Mouse (Mus musculus) cerebellum, postnatal 36 days (tissue): Measurements from ENCODE around the gene Ly6g6e.

Source experiments
- DNase-seq, 2 experiments: peaks; one replicate each; pipeline ENCODE4 v3.0.0; 2021 to 2022; ENCODE audit warnings: mixed read lengths in 2 of 2

Ly6g6e gene

DNA sequence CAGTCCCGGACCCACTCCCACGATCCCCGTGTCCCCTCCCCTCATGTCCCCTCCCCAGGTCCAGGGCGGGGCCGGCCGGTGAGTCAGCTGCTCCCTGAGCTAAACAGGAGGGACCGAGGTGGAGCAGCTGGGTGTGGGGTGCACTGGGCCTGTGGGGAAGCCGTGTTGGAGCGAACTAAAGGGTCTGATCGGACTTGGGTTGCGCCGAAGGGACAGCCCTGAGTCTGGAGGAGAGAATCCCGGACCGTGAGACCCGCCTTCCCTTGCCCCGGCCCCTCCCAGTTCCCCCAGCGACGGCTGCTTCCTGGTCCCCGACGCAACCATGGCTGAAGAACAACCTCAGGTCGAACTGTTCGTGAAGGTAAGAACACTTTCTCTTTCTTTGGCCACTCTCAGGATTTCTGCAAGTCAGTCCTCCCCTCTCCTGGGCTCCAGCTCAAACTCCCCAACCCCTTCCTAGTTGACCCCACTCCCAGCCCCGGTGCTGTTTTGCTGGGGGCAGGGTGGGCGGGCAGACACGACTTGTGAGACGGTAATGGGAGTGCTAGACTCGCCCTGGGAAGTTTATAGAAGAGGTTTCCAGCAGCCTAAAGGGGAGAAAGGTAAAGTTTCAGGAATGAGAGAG lies 26.5 kb upstream of the Ly6g6e start:
- DNase-seq = peak in 1 of 2 experiments; percentile 46

DNA sequence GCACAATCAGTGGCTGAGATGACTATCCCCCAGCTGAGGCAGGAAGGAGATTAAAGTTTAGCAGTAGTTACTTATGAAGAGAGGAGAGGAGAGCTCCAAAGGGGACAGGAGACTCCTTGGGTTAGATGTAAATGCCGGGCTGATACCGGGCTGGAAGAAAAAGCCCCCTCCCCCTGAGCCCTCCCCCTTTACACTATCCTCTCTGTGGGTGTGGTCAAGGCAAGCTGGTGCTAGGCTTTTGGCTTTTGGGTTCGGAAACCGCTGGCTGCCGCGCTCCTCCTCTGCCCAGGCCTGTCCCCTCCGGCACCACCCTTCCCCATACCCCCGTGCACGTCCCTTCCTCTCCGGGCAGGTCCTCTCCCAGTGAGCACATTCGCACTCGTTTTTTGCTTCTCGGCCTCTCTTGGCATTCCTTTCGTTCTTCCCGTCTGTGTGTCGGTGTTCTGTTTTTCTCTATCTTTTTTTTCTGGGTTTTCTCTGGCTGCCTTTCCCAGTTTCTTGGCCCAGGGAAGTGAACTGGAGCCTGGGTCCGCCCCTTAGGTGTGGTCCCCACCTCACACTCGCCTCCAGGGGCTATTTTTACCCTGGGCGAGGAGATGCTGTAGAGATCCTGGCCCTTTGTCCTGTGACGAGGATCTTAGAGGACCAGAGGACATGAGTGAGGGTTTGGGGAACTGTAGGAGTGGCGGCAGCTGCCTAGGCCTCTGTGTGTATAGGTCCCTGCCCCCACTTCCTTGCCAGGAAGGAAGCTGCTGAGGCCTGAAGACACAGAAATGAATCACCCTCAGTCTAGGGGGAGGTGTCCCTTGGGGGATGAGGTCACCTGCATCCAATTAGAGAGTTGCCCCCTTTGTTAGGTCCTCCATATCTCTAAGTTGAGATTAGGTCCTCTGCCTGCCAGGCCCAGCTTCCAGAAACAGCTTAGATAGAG lies 25.3 kb upstream of the Ly6g6e start:
- DNase-seq = peak; percentile 50 to 51

DNA sequence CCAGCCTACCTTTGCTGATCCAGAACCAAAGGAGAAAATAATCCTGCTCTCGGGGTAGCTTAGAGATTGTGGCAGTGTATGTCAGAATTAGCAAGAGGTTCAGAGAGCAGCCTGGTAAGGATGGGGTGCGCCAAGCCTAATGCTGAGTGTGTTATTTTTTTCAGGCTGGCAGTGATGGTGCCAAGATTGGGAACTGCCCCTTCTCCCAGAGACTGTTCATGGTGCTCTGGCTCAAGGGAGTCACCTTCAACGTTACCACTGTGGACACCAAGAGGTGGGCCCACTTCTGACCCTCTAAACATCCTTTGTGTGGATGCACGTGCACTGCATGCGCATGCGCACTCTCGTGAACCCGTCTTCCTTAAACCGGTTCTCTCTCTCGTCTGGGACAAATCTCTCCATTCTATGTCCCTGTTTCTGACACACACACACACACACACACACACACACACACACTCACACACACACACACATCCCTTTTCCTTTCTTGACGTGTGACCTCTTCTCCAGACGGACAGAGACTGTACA lies 24.4 kb upstream of the Ly6g6e start:
- DNase-seq = peak in 1 of 2 experiments; percentile 14

DNA sequence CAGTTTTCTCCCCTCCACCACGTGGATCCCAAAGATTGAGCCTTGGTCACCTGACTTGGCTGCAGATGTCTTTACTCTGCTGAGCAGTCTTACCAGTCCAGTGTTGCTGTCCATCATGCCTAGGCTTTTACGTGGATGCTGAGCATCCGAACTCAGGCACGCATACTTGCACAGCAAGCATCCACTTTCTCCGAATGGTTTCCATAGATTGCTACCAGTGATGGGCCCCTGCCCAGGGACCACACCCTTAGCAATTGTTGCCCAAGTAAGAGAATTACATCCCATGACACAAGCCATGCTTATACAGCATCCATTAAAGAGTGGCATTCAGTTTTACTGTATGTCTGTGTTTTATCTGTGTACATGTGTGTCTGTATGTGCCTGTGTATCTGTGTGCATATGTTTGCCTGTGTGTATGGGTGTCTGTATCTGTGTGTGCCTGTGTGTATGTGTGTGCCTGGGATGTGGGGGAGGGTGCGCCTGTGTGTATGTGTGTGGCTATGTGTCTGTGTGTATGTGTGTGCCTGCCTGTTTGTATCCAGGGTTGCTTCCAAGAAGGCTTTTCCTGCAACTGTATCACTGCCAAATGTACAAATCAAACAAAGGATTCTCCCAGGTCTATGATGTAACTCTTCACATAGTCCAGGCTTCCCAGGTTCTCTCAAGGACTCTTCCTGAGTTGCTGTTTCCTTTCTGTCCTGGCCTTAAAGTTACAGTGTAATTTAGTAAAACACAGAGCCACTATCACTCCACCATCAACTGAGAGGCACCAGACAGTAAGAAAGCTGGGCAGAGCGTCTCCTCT lies 20.8 kb upstream of the Ly6g6e start:
- no peak for DNase-seq

DNA sequence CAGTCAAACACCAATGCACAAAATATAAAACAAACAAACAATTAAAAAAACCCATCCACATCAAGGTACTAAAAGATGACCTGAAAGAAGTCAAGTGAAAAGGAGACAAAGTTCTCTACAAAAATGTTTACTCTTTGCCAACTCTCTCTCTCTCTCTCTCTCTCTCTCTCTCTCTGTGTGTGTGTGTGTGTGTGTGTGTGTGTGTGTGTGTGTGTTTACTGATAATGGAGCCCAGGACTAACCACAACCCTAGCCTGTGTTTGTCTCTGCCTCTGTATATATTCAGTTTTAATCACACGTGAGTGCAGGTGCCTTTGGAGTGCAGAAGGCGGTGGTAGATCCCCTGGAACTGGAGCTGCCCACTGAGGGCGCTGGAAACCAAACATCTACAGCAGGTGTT lies 19.6 kb upstream of the Ly6g6e start:
- no peak for DNase-seq

DNA sequence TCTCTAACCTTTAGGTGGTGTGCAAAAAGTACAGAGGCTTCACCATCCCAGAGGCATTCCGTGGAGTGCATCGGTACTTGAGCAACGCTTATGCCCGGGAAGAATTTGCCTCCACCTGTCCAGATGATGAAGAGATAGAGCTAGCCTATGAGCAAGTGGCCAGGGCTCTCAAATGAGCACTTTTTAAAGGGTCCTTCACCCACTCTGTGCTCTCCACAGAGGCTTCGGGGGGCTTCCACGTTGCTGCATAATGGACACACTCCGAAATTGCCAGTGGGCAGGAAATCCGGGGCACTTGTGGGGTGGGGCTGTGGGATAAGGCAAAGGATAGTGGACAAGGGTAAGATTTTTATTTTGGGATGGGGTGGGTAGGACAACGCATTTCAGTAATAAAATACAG lies 18.4 kb upstream of the Ly6g6e start:
- DNase-seq = no peak

DNA sequence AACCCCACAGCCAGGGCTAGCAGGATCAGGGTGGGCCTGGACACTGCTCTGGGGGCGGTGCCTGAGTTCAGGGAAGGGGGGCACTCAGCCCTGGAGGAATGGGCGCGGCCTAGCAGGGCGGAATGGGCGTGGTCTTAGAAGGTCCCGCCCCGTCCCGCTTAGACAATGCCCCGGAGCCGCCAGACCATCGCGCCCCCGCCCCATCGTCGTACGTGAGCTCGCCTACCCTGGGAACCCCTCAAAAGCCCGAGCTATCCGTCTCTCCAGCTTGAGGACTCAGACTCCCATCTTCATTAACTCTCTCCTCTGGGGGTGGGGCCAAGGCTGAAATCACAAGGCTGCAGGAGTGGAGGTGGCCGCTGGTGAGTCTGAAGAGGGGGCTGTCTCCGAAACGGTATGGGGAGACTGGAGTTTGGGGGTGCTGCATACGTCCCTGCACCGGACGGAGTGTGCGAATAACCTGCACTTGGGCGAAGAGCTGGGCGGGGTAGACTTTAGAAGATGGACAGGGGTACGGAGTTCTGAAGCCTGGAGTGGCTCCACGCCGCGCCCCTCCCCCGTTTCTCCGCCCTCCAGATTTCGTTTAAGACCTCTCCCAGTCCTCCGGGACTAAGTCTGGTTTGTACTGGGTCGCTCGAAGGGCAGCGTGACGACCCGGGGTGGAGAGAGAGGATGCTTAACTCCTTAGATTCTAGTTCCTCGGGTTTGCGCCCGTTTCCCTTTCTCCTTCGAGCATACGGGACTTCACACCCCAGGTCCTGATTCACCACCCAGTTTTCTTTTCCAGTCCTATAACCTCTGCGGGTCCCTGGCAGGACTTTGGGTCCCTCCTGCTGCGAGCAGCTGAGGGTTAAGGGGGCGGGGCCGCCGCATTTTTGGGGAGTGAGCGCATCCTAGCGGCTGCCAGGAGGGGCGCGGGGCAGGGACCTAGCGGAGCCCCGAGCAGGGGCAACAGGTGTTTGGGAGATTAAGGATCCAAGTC lies 17.5 kb upstream of the Ly6g6e start, which contains the start of gene Ddah2:
TSS of gene Ddah2 (plus strand) at position 125 of the 982 bp plus-strand sequence.
- peak; percentile 79 to 84 for DNase-seq

DNA sequence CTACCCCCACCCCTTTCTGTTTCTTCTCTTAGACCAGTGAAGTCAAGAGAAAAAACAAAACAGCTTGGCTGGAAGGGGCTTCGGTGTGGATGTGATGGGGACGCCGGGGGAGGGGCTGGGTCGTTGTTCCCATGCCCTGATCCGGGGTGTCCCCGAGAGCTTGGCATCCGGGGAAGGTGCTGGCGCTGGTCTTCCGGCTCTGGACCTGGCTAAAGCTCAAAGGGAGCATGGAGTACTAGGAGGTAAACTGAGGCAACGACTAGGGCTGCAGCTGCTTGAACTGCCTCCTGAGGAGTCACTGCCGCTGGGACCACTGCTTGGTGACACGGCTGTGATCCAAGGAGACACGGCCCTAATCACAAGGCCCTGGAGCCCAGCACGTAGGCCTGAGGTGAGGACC lies 16.6 kb upstream of the Ly6g6e start:
- no peak for DNase-seq

DNA sequence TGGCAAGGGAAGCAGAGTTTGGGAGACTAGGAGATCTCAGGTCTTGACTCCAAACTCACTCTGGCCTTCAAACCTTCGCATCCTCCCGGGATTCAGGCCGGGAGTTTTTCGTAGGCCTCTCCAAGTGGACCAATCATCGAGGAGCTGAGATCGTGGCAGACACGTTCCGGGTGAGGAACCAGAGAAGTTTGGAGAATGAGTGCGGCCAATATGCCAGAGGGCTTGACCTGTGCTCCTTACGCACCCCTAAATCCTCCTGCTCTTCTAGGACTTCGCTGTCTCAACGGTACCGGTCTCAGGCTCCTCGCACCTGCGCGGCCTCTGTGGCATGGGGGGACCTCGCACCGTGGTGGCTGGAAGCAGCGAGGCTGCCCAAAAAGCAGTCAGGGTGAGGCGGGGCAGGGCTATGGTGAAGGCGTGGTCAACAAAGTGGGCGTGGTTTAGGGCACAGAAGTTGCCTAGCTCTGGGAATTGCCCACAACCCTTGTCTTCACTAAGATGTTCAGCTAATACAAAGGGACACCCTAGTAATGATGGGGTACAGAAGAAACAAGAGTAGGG lies 15.9 kb upstream of the Ly6g6e start:
- DNase-seq = no peak

DNA sequence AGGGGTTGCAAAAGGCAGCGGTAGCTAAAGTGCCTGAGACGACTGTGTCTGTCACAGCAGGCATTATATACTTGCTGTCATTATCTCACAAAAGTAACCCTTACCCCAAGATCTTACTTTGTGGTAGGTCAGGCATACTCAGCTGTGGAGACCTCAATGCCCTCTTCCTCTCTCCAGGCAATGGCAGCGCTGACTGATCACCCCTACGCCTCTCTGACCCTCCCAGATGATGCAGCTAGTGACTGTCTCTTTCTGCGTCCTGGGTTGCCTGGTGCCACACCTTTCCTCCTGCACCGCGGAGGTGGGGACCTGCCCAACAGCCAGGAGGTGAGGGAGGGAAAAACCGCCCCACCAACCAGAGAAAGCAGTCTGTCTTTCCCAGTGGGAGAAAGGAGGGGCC lies 15.4 kb upstream of the Ly6g6e start:
- DNase-seq = no peak

DNA sequence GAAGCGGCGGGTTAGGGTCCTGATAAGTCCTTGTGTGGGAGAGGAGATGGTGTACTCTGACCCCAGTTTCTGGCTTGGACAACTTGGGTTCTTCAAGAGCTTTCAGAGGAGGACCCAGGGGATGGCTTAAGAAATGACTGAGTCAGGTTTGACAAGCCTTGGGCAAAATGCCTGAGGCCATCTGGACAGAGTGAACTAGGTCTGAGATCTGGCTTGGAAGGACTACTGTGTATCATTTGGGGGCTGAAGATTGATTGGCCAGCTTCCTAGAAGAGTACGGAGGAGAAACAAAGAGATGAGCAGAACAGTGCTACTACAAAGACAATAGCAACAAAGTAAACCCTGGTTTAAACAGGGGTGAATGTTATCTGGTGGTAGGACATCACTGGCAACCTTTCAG lies 13.2 kb upstream of the Ly6g6e start:
- no peak for DNase-seq

DNA sequence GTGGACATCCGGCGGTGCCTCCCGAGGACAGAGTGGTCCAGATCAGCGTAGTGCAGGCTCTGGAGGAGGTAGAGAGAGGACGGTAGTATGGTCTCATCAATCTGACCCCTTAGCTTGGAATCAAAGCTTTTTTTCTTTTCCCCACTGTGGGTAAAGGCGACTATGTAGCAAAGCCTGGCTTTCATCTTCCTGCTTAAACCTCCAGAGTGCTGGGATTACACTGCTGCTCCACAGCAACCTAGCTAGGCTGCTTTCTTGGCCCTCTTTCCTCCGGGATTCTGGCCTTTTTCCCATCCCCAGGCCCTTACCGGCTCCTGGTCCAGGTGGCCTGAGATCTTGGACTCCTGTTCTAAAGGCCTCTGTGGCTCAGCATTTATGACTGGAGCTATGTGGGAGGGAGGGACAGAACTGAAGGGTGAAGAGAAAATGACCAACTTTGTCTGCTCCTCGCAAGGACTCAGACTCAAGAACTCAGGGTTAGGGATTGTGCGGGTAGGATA lies 12.3 kb upstream of the Ly6g6e start:
- DNase-seq = peak; percentile 64 to 68

DNA sequence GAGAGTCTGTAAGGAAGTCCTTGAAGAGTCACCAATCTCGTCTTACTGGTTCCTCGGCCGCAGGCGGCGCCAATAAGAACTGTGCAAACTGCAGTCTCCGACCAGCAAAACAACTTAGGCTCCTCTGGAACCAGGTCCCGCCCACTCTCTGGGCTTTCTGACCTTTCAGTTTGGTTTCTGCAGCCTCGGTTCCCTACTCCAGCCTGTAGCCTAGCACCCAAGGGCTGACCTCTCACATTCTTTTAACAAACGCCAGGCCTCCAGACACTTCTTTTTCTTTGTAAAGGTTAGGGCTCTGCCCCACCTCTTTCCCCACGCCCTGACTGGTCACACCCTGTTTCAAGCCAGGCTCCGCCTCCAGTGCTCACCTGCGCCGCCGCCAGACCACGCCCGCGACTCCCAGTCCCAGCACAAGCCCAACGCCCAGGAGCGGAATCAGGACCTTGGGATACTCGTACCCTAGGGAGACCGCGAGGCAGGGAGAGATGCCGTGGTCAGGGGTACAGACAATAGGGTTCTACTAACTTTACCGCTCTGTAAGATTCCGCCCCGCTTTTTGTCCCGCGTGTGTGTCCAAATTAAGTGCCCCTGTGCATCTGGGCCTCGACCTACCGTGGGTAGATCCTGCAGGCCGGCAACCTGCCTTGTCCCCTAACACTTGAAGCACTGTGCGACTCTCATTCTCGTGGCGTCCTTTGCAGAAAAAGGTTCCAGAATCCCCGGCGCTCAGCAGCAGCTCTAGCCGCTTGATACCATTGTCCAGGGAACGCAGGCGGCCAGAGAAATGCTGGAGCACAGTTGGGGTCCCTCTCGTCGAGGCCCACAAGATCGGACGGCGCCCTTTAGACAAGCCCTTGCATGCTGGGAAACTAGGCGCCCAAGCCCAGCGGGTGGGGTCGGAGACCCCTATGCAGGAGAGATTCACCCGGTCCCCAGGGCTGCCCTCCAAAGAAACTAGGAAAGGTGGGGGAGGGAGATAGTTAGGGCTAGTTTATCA lies 11.5 kb upstream of the Ly6g6e start, which contains the start of gene Ly6g6c:
TSS of gene Ly6g6c (plus strand) at position 438 of the 997 bp plus-strand sequence.
- peak; percentile 62 to 71 for DNase-seq

DNA sequence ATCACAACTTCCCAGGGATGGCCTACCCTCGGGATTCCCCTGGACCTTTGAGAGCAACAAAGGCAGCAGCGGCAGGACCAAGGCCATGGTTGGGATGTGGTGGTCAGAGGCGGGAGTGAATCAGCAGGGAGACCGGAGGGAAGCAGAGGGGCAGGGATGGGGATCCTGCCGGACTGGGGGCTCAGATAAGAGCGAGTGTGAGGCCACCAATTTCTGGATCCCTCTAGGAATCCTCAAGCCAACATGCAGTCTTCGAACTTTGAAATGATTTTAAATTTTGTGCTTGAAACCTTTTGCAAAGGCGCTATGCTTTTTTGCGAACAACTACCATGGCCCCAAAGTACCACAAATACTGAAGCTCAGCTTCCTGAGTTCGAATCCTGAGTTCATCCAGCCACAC lies 10.6 kb upstream of the Ly6g6e start, which contains the start of gene Mpig6b:
TSS of gene Mpig6b (minus strand) at position 101 of the 400 bp plus-strand sequence.
- no peak for DNase-seq

DNA sequence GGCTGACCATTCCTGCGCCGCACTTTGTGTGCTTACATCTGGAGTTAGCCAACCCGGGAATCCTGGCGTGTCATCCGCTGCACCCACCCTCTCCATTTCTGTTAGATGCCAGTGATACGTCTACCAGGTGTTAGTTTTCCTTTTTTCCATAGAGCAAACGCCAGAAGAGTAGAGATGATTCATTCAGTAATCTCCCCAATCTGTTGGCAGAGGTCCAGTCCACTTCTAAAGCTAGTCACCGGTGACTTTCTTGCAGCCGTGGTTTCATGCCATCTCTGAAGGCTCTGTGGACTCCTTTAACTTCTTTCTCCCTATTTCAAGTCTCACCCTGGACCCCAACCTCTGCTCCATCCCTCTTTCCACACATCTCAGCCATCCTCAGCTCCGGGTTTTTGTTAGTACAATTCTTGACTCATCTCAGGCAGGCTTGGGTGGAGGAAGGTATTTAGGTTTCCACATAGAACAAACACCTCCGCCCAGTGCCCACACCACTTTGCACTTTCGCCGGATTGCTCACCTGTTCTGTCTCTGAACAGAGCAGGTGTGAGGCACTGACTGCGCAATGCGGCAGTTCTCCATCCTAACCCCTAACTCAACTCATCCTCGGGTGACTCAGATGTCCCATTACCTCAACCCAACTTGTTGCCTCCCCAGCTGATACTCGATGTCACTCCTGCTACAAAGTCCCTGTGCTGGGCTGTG lies 8.3 kb upstream of the Ly6g6e start:
- DNase-seq = no peak

DNA sequence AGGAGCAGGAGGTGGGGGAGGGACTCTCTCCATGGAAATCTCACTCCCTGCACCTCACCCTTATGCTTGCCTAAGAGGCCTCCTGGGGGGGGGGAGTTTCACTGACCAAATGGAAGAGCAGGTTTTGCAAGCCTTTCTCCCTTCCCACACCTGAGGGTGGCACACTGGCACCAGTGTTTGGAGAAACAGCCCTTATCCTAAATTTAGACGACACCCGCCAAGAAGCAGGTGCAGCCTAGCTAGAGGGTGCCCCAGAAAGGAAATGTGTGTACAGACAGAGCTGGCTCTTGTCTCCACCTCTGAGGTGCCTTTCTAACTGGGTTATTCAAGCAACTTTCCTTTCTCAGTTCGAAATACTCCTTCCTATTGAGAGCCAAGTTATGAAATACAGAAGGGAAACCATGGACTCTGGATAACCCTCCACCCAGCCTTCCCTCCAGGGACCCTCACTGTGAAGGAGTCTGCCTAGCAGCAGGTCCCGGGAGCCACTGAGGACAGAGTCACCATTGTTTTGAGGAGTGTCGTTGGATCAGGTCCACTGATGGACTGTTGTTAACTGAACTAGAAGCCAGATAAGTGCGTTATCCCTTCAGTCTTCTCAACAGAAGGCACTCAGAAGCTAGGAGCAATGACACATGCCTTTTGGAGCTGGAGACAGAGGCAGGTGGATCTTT lies 6.0 kb upstream of the Ly6g6e start:
- DNase-seq = peak; percentile 83 to 87

DNA sequence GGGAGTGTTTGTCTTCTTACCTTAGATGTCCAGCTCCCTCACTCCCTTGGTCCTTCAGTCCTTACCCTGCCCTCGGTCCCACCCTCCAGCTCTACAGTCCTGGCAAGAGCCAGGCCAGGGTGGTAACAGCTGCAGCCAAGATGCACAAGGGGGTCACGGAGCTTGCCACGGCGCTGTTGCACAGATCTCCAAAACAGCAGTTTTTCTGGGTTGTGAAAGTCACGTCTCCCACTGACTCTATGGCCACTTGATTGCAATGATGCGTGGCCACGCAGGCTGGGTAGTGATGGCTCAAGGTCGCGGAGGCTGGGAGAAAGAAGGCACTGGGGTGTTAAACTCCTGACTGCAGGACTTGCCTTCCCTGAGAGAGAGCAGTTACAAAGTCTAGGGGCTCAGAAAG lies 5.2 kb upstream of the Ly6g6e start:
- DNase-seq = no peak

DNA sequence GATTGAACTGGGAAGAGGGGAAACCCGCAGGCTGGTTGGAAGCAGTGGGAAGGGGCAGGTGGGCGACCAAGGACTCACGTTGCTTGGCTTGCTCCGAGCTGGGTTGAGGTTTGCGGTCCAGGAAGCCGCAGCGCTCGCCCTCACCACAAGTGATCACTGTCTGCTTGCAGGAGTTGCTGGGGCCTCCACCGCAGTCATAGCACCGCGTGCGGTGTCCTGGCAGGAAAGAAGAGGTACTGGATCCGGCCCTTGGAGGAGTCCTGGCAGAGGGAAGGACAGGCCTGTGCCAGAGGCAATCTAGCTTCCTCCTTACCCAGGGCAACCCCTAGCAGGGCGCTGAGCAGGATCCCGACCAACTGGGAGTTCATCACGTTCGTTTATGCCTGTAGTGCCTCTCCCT lies 2.6 kb upstream of the Ly6g6e start:
- DNase-seq = peak; percentile 82 to 84
